ENCODE assay signal across 25 mouse cellular contexts in genomic region chr12:42250410-42250809, GRCm38 (mm10).
"Had no signal": no experiment of that assay in that cellular context is flagged by ENCODE, and none has a peak within 500 bp of the region (broad histone marks: within the 10 kb centered on the region; RNA-seq: fewer than 3 reads in every experiment).

No protein-coding gene starts in this region.

- H3K36me3 ChIP-seq: embryonic facial prominence, embryonic 10.5 days; embryonic facial prominence, embryonic 12.5 days; embryonic facial prominence, embryonic 13.5 days; embryonic facial prominence, embryonic 15.5 days; forebrain, embryonic 10.5 days; forebrain, embryonic 12.5 days; forebrain, embryonic 15.5 days; heart, embryonic 10.5 days had no signal

- H3K9me3 ChIP-seq: embryonic facial prominence, embryonic 10.5 days; embryonic facial prominence, embryonic 12.5 days; embryonic facial prominence, embryonic 13.5 days; embryonic facial prominence, embryonic 15.5 days; forebrain, embryonic 10.5 days; forebrain, embryonic 12.5 days; forebrain, embryonic 13.5 days; forebrain, embryonic 15.5 days; heart, embryonic 10.5 days had no signal

- H3K4me2 ChIP-seq: embryonic facial prominence, embryonic 12.5 days; embryonic facial prominence, embryonic 13.5 days; embryonic facial prominence, embryonic 15.5 days; forebrain, embryonic 12.5 days; forebrain, embryonic 13.5 days; forebrain, embryonic 15.5 days had no signal

- H3K9ac ChIP-seq: embryonic facial prominence, embryonic 12.5 days; embryonic facial prominence, embryonic 13.5 days; embryonic facial prominence, embryonic 15.5 days; forebrain, embryonic 12.5 days; forebrain, embryonic 13.5 days; forebrain, embryonic 15.5 days; forebrain, postnatal 0 days had no signal

- H3K4me1 ChIP-seq: embryonic facial prominence, embryonic 10.5 days; embryonic facial prominence, embryonic 12.5 days; embryonic facial prominence, embryonic 13.5 days; embryonic facial prominence, embryonic 15.5 days; forebrain, embryonic 10.5 days; forebrain, embryonic 12.5 days; forebrain, embryonic 13.5 days; forebrain, embryonic 15.5 days; heart, embryonic 10.5 days had no signal

- H3K27me3 ChIP-seq: embryonic facial prominence, embryonic 12.5 days; embryonic facial prominence, embryonic 13.5 days; embryonic facial prominence, embryonic 15.5 days; forebrain, embryonic 12.5 days; forebrain, embryonic 13.5 days; forebrain, embryonic 15.5 days had no signal

- H3K27ac ChIP-seq: embryonic facial prominence, embryonic 10.5 days; embryonic facial prominence, embryonic 12.5 days; embryonic facial prominence, embryonic 13.5 days; embryonic facial prominence, embryonic 15.5 days; forebrain, embryonic 10.5 days; forebrain, embryonic 12.5 days; forebrain, embryonic 13.5 days; forebrain, embryonic 15.5 days; gastrocnemius, adult 2 months; heart, adult 2 months; heart, embryonic 10.5 days had no signal

- H3K4me3 ChIP-seq: embryonic facial prominence, embryonic 10.5 days; embryonic facial prominence, embryonic 12.5 days; embryonic facial prominence, embryonic 13.5 days; embryonic facial prominence, embryonic 15.5 days; erythroblast, embryonic 14.5 days; forebrain, embryonic 10.5 days; forebrain, embryonic 12.5 days; forebrain, embryonic 13.5 days; forebrain, embryonic 15.5 days; gastrocnemius, adult 2 months; heart, adult 2 months; heart, embryonic 10.5 days had no signal

- DNase-seq: cerebellum, adult 9-11 months; cerebellum, postnatal 10 days; cerebellum, postnatal 14 days; cerebellum, postnatal 25 days; cerebellum, postnatal 36 days; embryo, embryonic 11 days; forebrain, postnatal 0 days; gastrocnemius, adult 2 months; gastrocnemius, postnatal 10 days; gastrocnemius, postnatal 14 days; gastrocnemius, postnatal 25 days; gastrocnemius, postnatal 36 days; heart, adult 11 months; heart, adult 18-20 months; heart, adult 2 months had no signal
